Mouse (Mus musculus) heart, embryonic 11.5 days (tissue): Measurements from ENCODE around the gene Rhod. TPM values are rescaled to one million over a fixed set of nuclear protein-coding genes. Genes with fewer than 3 reads are reported as not detected.
A peak's percentile ranks its signal among the peaks of the same experiment; 100 is the strongest.

Source experiments
- ATAC-seq: fragments of 200-750 bp; cut with Nextera tagmentation; replicated peaks from 2 replicates; pipeline ENCODE4 v1.8.0; 2017; ENCODE audit warnings: moderate library complexity; ENCODE audit not compliant: insufficient number of reproducible peaks, low FRiP score, low TSS enrichment
- H3K27ac ChIP-seq: fragments of 300-500 bp; sonication (generic); 2 replicates; pipeline ENCODE4 v1.5.1; 2014; ENCODE audit warnings: mild to moderate bottlenecking, low read depth, low read length
- H3K27me3 ChIP-seq: fragments of 300-500 bp; sonication (generic); 2 replicates; pipeline ENCODE4 v1.6.1; 2014; ENCODE audit warnings: mild to moderate bottlenecking, low read length, mixed read lengths; ENCODE audit not compliant: control insufficient read depth, insufficient read depth
- H3K36me3 ChIP-seq: fragments of 300-500 bp; sonication (generic); 2 replicates; pipeline ENCODE4 v1.6.1; 2014; ENCODE audit warnings: mild to moderate bottlenecking, low read length, moderate library complexity, mixed read lengths; ENCODE audit not compliant: control insufficient read depth, insufficient read depth
- H3K4me1 ChIP-seq: fragments of 300-500 bp; sonication (generic); 2 replicates; pipeline ENCODE4 v1.6.1; 2014; ENCODE audit warnings: low read length; ENCODE audit not compliant: control insufficient read depth, insufficient read depth
- H3K4me2 ChIP-seq: fragments of 300-500 bp; sonication (generic); 2 replicates; pipeline ENCODE4 v1.6.1; 2014; ENCODE audit warnings: mild to moderate bottlenecking, moderate library complexity
- H3K4me3 ChIP-seq: fragments of 300-500 bp; sonication (generic); 2 replicates; pipeline ENCODE4 v1.5.1; 2014; ENCODE audit warnings: low read depth, low read length
- H3K9ac ChIP-seq: fragments of 300-500 bp; sonication (generic); 2 replicates; pipeline ENCODE4 v1.6.1; 2014; ENCODE audit warnings: mild to moderate bottlenecking, low read depth, low read length, moderate library complexity
- H3K9me3 ChIP-seq: fragments of 300-500 bp; sonication (generic); replicated peaks from 2 replicates; pipeline ENCODE4 v1.6.1; 2016; ENCODE audit warnings: low read length; ENCODE audit not compliant: control insufficient read depth
- WGBS: fragments of 180-500 bp; shearing (Covaris S2); extraction: QIAGEN DNeasy Blood & Tissue Kit; methylation state at CpG from one replicate; pipeline ENCODE4 v1.1.7; 2014; ENCODE audit not compliant: insufficient replicate concordance; 5-methylcytosine and 5-hydroxymethylcytosine counted together
- polyA plus RNA-seq: library from polyadenylated mRNA; unstranded; fragments of >200 nt; fragmentation: Nextera tagmentation; extraction: Ambion mirVana; gene quantifications from 2 replicates; pipeline ENCODE4 v1.2.1, GENCODE M21; 2014

Gene Rhod
- polyA plus RNA-seq, 1 experiment from 2014 or later: 28.5 TPM

- Histone ChIP-seq H3K4me2 (no peak overlapping the region), H3K27ac (no peak overlapping the region), H3K27me3 (no peaks in the 10 kb centered on the region), H3K9me3 (no peaks in the 10 kb centered on the region), H3K4me1 (no peaks in the 10 kb centered on the region), H3K4me3 (no peak overlapping the region), H3K36me3 (peaks cover 3% of the 10 kb centered on the region; the same call in 1 of the 2 replicates), H3K9ac (no peak overlapping the region)
- no peak for ATAC-seq
These were observed 21.5 kb downstream of the Rhod start for GRCm38 (mm10) chr19:4417713-4418112.

GRCm38 (mm10) chr19:4417183-4417582, 22.0 kb downstream of the Rhod start:
- H3K27ac ChIP-seq: no peak overlapping the region
- H3K9ac ChIP-seq: no peak overlapping the region
- no peaks in the 10 kb centered on the region for H3K4me1 ChIP-seq
- H3K27me3 ChIP-seq: no peaks in the 10 kb centered on the region
- no peak overlapping the region for H3K4me2 ChIP-seq
- H3K4me3 ChIP-seq: no peak overlapping the region
- H3K9me3 ChIP-seq: no peaks in the 10 kb centered on the region
- peaks cover 3% of the 10 kb centered on the region; the same call in 1 of the 2 replicates for H3K36me3 ChIP-seq
- 0% methylated on average over 1 of the region's 1 CpGs for WGBS
- ATAC-seq: no peak

DNA sequence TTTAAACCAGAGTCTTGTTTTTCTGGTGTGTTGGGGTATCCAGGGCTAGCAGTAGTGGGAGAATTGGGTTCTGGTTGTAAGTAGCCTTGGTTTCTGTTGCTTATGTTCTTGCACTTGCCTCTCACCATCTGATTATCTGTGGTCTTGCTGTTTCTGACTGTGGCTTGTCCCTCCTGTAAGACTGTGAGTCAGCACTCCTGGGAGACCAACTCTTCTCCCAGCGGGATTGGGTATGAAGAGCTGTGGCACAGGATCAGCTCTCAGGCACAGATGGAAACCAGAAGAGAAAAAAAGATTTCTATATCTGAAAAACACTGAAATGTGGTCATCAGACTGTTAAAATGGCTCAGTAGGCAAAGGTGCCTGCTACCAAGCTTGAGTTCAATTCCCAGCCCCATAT, 24.6 kb downstream of the Rhod start:
- H3K4me1 ChIP-seq: no peaks in the 10 kb centered on the region
- 64% methylated on average over 1 of the region's 1 CpGs for whole genome bisulfite sequencing

GRCm38 (mm10) chr19:4409062-4409461, 30.2 kb downstream of the Rhod start:
- ATAC-seq: no peak
- Histone ChIP-seq H3K4me1 (no peaks in the 10 kb centered on the region), H3K4me2 (no peak overlapping the region), H3K27me3 (no peaks in the 10 kb centered on the region), H3K9ac (no peak overlapping the region), H3K9me3 (no peaks in the 10 kb centered on the region), H3K36me3 (no peaks in the 10 kb centered on the region), H3K27ac (no peak overlapping the region), H3K4me3 (no peak overlapping the region)
- WGBS: 64% methylated on average over 2 of the region's 2 CpGs

More for the DNA sequence above, 24.6 kb downstream of the Rhod start:
- no peak for ATAC-seq
- Histone ChIP-seq H3K4me3 (no peak overlapping the region), H3K36me3 (no peaks in the 10 kb centered on the region), H3K9me3 (no peaks in the 10 kb centered on the region), H3K27me3 (no peaks in the 10 kb centered on the region), H3K9ac (no peak overlapping the region), H3K4me2 (no peak overlapping the region), H3K27ac (no peak overlapping the region)

- H3K4me1 ChIP-seq: no peaks in the 10 kb centered on the region
- ATAC-seq: no peak
- H3K36me3 ChIP-seq: no peaks in the 10 kb centered on the region
- H3K9ac ChIP-seq: no peak overlapping the region
- H3K4me2 ChIP-seq: no peak overlapping the region
- H3K9me3 ChIP-seq: no peaks in the 10 kb centered on the region
- H3K27ac ChIP-seq: no peak overlapping the region
- WGBS: 79% methylated on average over 2 of the region's 2 CpGs
- no peak overlapping the region for H3K4me3 ChIP-seq
- H3K27me3 ChIP-seq: no peaks in the 10 kb centered on the region
These were observed 34.4 kb downstream of the Rhod start for GRCm38 (mm10) chr19:4404840-4405239.

DNA sequence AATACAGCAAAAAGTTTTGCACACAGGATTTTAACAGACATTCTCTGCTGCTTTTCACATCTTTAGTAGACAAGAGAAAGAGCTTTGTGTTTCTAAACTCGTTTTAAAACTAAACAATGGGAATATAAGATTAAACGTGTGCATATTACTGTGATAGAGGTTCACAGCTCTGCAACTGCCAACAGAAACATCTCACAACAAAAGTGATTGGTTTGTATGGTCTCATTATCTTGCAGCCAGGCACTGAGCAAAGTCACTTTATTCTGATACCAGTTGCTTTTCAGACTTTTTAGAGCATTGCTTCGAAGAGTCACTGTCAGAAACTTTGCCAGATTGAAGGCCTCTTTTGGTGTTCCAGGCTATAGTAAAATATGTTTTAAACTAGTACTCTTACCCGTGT, 40.3 kb downstream of the Rhod start:
- H3K9ac ChIP-seq: no peak overlapping the region
- no peaks in the 10 kb centered on the region for H3K9me3 ChIP-seq
- no peaks in the 10 kb centered on the region for H3K36me3 ChIP-seq
- WGBS: 73% methylated on average over 4 of the region's 4 CpGs
- H3K27me3 ChIP-seq: no peaks in the 10 kb centered on the region
- 0 out of 2 replicates have a peak, but pooled peaks cover 5% of the 10 kb centered on the region for H3K4me1 ChIP-seq
- no peak overlapping the region for H3K27ac ChIP-seq
- H3K4me2 ChIP-seq: no peak overlapping the region
- H3K4me3 ChIP-seq: no peak overlapping the region
- ATAC-seq: no peak

DNA sequence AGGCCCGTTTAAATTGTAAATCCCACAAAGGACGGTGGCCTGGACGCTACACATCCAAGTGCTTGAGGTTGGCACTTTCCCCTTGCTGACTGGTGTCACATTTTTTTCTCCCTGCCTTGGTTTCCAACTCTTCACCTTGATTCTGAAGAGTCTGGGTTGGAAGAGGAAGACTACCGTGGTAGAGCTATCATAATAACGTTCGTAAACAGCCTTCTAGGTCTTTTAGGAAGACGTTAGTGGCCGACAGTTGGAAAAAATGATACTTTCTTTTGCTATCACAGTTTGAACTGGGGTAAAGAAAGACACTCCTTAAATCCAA, 40.6 kb downstream of the Rhod start:
- H3K4me3 ChIP-seq: peak overlapping the region; percentile 100
- peak overlapping the region; percentile 90 for H3K9ac ChIP-seq
- H3K36me3 ChIP-seq: no peaks in the 10 kb centered on the region
- no peaks in the 10 kb centered on the region for H3K9me3 ChIP-seq
- H3K27me3 ChIP-seq: no peaks in the 10 kb centered on the region
- 0 out of 2 replicates have a peak, but pooled peaks cover 5% of the 10 kb centered on the region for H3K4me1 ChIP-seq
- peak overlapping the region; percentile 98 for H3K4me2 ChIP-seq
- ATAC-seq: no peak
- WGBS: 28% methylated on average over 8 of the region's 8 CpGs
- no peak overlapping the region for H3K27ac ChIP-seq

- H3K4me2 ChIP-seq: peak within 1 kb of the TSS; percentile 98
- H3K9me3 ChIP-seq: no peaks in the 10 kb centered on the region
- ATAC-seq: peak; percentile 34
- no peaks in the 10 kb centered on the region for H3K36me3 ChIP-seq
- 0 out of 2 replicates have a peak, but pooled peaks cover 6% of the 10 kb centered on the region for H3K4me1 ChIP-seq
- no peaks in the 10 kb centered on the region for H3K27me3 ChIP-seq
- peak within 1 kb of the TSS; percentile 100 for H3K4me3 ChIP-seq
- peak within 1 kb of the TSS; percentile 90 for H3K9ac ChIP-seq
- under 1% methylated on average over 70 of the region's 82 CpGs for WGBS
- peak within 1 kb of the TSS; percentile 97 for H3K27ac ChIP-seq
These were observed 41.2 kb downstream of the Rhod start, which contains the start of gene Kdm2a for GRCm38 (mm10) chr19:4397798-4398629. Gene Kdm2a (minus strand): TSS chr19:4398285.
